Mouse (Mus musculus) E14TG2a.4 (cell line): ENCODE results near the gene Gpr119.

Experiments
- CTCF ChIP-seq: conservative IDR thresholded peaks from 2 replicates; pipeline ENCODE4 v1.5.1; 2014; ENCODE audit warnings: low read length
- NANOG ChIP-seq: IDR thresholded peaks from 2 replicates; pipeline ENCODE4 v1.6.1; 2014; ENCODE audit warnings: borderline replicate concordance, low read length, mixed read lengths
- POU5F1 ChIP-seq: IDR thresholded peaks from 2 replicates; pipeline ENCODE4 v1.6.1; 2014; ENCODE audit warnings: low read length, borderline replicate concordance

- no peak for TF ChIP-seq CTCF
- TF ChIP-seq NANOG, result no peak
- no peak for TF ChIP-seq POU5F1
Observed at GRCm38 (mm10) chrX:48624054-48624420, 50.2 kb downstream of the Gpr119 start.
